ENCODE assay signal across 23 mouse cellular contexts in genomic region chr9:77915791-77916190, GRCm38 (mm10).
"Had no signal": no experiment of that assay in that cellular context is flagged by ENCODE, and none has a peak within 500 bp of the region (broad histone marks: within the 10 kb centered on the region; RNA-seq: fewer than 3 reads in every experiment).

No protein-coding gene starts in this region.

- H3K9me3 ChIP-seq: heart, embryonic 13.5 days; heart, embryonic 15.5 days; hindbrain, embryonic 10.5 days; hindbrain, embryonic 12.5 days; intestine, embryonic 15.5 days; limb, embryonic 10.5 days; limb, embryonic 12.5 days; liver, embryonic 13.5 days had no signal

- H3K9ac ChIP-seq: heart, embryonic 13.5 days; heart, embryonic 15.5 days; hindbrain, embryonic 12.5 days; hindbrain, embryonic 14.5 days; intestine, embryonic 15.5 days; limb, embryonic 12.5 days; liver, embryonic 13.5 days had no signal

- H3K27ac ChIP-seq: hindbrain, embryonic 10.5 days; hindbrain, embryonic 12.5 days; intestine, embryonic 15.5 days; left cerebral cortex, adult 2 months; limb, embryonic 10.5 days; limb, embryonic 12.5 days; liver, embryonic 13.5 days had no signal

- H3K36me3 ChIP-seq: heart, embryonic 13.5 days; heart, embryonic 15.5 days; hindbrain, embryonic 10.5 days; hindbrain, embryonic 12.5 days; limb, embryonic 12.5 days; liver, embryonic 13.5 days had no signal

- H3K27me3 ChIP-seq: heart, embryonic 13.5 days; heart, embryonic 15.5 days; hindbrain, embryonic 12.5 days; intestine, embryonic 15.5 days; limb, embryonic 12.5 days; liver, embryonic 13.5 days had no signal

- DNase-seq: gastrocnemius, adult 2 months; gastrocnemius, postnatal 10 days; gastrocnemius, postnatal 25 days; heart, adult 2 months; heart, postnatal 14 days; heart, postnatal 36 days; kidney, adult 18-20 months; kidney, adult 8-10 months; kidney, postnatal 10 days; kidney, postnatal 25 days; kidney, postnatal 4 days; liver; liver, embryonic 13.5 days had no signal

- H3K4me3 ChIP-seq: hindbrain, embryonic 12.5 days; intestine, embryonic 15.5 days; layer of hippocampus, adult 2 months; left cerebral cortex, adult 2 months; limb, embryonic 12.5 days; liver, embryonic 13.5 days had no signal
